Mouse (Mus musculus): ENCODE data around the gene Ldlrad2.
"Not testable (repeated sequence)": the region's sequence is repeated elsewhere in the genome, so short reads cannot be mapped to it uniquely, and the experiment has no call there.

Ldlrad2 gene

DNA sequence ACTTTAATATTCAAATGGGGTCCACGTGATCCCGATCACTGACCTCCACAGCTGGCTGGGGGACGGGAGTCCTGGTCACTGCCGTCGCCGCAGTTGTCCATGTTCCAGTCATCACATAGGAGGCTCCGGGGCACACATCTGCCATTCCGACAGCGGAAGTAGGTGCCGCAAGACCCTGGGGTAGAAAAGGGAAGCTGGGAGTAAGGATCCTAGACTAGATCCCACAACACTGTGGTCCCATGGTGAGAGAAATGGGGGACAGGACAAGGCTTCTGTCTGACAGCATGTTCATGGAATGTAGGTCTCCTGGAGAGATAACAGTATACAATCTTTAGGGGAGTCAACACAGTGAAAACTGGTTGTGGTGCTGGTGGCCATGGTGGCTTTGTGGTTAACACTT, at the start of gene Ldlrad2:
Ldlrad2 (minus strand) TSS at position 101 of the 400 bp plus-strand sequence.
- no peak for DNase-seq

DNA sequence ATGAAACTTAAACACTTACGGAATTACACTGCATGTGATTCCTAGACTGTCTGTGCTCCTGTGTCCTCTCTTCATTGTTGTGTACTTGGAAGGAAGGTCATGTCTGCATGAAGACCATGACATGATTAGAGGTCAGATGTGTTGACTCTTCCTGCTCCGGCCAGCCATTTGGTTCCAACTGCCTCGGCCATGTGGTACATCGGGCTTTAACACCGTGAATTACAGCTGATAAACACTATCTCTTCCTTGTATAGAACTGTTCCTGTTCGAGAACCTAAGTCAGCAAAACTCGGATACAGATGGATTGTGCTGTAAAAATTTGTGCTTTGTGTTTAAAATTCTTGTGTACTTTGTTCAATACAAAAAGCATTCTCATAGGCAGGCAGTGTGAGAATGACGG, 48.5 kb upstream of the Ldlrad2 start:
- DNase-seq = no peak

DNA sequence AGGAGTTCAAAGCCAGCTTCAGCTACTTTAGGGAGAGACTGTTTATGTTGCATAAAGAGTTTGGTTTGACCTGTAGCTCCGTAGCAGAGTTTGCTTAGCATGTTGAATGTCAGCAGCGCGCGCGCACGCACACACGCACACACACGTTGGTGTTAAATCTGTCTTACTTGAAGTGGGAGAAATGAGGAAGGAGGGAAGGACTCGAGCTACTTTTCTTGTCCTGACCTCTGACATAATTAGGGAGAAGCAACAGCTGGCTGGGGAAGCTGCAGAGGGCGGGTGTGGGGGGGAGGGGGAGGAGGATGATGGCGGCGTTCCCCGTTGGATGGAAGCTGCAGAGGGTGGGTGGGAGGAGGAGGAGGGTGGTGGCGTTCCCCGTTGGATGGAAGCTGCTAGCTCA, 35.9 kb upstream of the Ldlrad2 start:
- no peak for DNase-seq

DNA sequence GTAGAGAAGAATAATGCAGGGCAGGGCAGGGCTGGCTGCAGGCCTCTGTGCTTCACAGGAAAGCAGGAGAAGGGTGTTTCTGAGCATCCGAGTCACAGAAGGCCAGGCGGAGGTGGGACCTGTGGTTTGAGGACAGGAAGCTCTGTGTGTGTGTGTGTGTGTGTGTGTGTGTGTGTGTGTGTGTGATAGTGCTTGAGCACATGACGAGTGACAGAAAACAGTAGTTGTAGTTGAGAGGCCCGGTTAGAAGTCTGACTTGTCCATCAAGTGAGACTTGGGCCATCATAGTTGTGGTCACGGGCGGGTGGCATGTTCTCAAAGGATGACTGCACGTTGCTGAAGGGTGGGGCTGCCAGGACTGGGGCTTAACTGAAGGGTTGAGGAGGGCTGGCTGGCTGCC, 35.3 kb upstream of the Ldlrad2 start:
- peak; percentile 52 for DNase-seq

DNA sequence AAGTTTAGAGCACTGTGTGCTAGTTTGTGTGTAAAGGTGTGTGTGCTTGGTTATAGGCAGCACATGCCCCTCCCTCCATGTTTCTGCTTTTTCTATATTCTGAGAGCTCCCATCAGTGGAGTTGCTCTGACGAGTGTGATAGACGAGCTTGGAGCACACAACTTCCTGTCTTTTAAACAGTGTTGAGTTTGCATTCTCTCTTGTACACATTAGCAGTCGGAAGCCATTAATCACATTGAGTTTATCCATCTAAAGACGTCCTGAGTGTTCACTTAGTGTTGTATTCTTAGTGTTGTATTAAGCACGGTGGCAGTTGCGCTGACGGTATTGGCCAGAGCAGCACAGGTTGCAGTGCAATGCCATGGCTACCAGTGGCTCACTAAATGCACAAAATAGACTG, 34.9 kb upstream of the Ldlrad2 start:
- no peak for DNase-seq

DNA sequence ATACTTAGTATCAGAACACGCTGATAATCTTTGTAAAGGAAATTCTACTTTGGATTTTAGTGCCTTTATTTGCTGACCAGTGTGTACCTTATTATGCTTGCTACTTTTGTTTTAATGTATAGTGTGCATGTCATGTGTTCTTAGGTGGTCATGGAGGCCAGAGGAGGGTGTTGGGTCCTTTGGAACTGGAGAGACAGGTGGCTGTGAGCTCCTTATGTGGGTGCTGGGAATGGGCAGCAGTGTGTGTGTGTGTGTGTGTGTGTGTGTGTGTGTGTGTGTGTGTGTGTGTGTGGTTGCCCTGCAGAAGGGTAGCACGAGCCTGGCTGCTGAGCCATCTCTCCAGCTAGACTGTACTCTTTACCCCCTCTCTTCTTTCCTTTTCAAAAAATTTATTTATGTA, 32.7 kb upstream of the Ldlrad2 start:
- DNase-seq = no peak

DNA sequence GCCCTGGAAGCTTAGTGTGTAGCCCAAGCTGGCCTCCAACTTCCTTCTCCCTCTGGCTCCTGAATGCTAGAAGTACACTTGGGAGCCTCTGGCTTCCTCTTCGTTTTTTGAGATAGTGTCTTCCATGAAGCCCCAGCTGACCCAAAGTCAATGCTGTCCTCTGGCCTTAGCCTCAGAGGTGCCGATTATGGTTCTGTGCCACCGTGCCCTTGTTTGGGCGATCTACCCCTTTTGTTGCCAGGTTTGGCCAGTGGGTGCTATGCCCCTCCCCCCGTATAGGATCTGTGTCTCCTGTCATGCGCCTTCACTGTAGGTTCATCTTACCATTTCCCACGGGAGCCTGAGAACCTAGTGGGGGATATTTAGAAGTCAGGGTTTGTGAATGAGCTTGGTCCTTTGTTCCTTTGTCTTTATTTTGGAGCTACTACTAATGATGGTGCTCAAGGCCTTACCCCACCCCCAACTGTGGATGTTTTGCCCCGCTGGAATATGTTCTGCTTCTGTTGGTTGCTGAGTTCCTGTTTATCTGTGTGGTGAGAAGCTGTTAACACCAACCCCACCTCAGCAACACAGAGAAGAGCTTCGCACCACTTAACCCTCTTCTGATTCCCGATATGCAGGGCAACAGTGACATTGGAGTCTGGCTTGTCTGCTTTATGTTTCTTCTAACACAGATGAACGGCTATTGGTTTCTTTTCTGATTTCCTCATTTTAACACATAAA, 29.2 kb upstream of the Ldlrad2 start:
- DNase-seq = no peak

DNA sequence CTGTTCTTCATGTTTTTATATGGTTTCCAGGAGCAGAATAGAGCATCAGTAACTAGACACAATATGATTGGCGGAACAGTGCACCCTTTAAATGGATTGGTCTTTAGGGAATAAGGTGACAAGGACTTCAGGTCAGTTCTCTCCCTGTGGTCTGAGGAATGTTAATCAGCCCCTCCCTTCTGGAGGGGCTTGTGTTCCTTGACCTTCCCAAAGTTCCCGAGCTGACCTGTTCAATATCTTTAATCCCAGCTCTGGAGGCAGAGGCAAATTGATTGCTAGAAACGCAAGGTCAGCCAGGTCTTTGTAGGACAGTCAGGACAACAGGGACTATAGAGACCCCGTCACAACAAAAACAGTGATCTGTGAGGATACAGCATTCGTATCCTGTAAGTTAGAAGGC, 24.2 kb upstream of the Ldlrad2 start:
- DNase-seq = no peak

DNA sequence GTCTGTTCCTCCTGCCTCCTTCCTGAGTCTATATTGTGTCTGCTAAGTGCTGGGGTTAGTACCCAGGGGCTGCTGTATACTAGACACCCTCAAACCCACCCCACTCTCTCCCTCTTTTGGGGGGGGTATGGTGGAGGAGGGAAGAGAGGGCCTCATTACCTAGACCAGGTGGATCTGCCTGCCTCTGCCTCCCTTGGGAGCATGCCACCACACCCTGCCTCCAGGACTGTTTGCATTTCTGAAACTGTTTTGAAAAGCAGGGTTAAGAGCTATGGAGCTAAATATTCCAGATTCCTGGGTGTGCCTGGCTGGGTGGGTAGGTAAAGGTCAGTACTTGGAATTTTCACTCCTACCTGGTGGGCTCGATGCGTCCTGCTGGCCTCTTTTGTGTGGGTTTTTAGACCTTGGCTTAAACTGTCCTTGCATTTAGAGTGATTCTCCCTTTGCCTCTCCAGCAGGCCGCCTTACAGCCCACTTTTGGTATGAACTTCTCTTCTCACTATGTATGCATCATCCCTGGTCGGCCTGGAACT, 22.8 kb upstream of the Ldlrad2 start:
- DNase-seq = no peak

DNA sequence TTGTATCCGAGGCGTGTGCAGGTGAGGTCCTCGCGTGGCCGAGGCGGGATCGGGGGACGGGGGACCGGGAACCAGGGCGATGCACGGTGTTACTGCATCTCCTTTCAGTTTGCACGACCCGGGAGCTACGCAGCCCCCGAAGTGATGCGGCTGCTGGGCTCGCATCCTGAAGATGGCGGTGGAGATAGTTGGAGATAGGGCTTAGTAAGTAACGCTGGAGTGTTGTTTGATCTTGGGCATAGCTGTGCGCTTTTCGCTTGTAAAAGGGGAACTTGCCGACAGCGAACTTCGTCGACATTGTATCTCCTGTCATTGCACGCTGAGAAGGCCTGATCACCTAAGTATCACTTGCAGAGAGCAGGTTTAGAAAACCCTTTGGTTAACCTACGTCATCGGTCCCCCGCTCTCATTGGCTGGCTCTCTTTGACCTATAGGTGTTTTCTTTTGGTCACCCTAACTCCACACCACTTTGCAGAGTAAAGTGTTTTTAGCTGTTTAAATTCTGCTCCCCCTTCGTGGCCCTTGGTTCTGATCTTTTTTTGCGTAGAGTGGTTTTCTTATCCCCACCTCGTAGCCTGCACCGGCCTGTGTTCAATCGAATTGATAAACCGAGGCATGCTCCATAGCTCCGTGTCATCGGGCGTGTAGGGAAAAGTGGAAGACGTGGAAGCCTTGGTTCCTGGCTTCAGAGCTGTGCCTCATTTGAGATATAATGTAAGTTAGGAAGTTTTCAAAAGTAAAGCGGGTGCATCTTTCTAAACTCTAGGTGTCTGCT, 20.3 kb upstream of the Ldlrad2 start:
- peak; percentile 23 for DNase-seq

DNA sequence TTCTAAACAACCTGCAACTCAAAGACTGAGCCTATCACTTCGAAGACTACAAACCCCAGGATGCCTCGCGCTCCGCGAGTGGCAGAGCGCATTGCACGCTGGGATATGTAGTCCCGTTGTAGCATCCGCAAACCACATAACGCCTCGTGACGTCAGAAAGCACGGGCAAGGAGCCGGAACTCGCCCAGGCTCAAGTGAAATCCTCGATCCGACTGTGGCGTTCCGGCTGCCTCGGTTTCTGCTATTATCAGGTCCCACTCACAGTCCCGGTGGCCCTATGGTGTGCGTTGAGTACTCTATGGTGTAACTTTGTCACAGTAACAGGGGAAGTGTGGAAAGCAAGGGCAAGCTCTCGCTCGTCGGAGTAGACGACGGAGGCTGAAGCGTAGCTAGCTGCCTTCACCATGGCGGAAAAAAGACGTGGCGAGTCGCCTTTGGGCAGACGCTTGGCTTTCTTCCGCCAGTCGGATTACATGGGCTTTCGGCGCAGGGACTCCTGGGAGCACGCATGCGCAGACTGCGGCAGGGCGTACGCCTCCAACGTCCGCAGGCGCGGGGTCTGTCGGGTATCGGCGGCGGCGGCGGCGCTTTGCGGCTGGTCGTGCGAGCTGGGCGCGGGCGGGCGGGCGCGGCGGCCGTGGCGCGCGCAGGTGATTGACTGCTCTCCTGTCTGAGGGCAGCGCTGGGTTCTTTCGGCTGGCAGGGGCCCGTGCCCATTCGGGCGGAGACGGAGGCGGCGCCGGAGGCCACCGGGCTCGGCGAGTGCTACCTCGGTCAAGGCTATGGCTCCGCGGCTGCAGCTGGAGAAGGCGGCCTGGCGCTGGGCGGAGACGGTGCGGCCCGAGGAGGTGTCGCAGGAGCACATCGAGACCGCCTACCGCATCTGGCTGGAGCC, 19.5 kb upstream of the Ldlrad2 start, which contains the start of gene Usp48:
Usp48 (plus strand) TSS at position 155 of the 895 bp plus-strand sequence.
- DNase-seq = peak; percentile 100

DNA sequence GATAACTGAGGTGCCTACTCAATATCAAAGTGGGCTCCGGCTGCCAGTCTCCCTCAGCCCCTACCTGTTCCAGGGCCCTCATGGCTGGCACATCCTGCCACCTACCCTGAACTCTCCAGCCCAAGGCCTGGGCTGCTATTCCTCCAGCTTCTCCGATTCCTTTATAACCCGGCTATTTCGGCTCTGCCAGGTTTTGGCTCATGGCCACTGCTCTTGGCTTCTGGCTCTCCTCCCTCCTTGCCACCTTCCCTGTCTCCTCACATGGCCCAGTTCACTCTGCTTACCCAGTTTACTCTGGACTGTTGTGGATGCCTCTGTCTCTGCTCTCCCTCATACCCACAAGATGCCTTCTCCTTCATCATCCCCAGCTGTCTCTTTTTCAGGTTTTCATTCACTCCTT, 16.6 kb upstream of the Ldlrad2 start:
- DNase-seq = no peak

DNA sequence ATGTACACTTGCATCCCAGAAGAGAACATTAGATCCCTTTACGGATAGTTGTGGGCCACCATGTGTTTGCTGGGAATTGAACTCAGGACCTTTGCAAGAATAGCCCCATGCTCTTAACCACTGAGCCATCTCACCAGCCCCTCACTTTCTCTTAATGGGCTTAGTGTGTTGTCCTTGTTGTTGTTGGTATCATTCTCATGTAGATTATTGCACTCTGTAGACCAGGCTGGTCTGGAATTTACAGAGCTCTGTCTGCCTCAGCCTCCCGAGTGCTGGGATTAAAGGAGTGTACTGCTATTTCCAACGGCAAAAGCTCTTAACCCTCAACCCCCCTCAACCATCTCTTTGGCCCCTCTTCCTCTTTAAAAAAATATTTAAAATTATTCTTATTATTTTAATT, 15.2 kb upstream of the Ldlrad2 start:
- DNase-seq = no peak

DNA sequence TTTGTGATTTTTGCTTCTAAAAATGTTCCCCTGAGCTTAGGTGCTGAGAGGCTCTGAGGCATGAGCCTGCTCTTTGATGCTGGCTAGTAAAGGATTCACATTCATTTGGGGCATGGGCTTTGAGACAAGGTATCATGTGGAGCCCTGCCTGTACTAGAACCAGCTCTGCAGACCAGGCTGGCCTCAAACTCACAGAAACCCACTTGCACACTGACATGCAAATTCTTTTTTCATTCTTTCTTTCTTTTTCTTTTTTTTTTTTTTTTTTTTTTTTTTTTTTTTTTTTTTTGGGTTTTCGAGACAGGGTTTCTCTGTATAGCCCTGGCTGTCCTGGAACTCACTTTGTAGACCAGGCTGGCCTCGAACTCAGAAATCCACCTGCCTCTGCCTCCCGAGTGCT, 14.7 kb upstream of the Ldlrad2 start:
- DNase-seq = not testable (repeated sequence)

DNA sequence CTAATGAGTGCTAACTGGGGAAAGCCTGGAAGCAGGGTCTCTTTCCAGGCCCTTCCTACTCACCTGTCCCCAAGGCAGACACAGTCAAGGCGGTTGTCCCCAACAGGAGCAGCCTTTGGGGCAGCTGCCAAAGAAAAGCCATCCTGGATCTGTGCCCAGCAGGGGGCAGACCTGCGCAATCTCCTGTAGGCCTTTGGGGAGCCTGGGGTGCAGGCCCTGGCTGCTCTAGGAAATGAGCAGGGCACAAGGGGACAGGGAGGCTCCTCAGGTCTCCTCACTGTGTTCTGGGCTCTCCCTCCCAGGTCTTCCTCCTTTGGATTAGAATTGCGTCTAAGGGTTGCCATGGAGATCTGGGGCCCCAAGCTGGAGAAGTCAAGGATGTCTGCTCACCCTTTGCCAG, 7.4 kb upstream of the Ldlrad2 start:
- DNase-seq = peak; percentile 83

DNA sequence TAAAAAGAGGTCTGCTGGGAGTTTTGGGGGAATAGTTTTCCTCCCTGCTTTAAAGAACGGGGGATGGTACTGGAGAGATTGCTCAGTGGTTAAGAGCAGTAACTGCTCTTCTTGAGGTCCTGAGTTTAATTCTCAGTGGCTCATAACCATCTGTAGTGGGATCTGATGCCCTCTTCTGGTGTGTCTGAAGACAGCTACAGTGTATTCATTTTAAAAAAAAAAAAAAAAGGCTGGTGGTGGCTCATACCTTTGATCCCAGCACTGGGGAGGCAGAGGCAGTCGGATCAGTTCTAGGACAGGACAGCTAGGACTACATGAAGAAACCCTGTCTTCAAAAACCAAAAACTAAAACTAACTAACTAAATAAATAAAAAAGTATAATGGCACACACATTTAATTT, 5.9 kb upstream of the Ldlrad2 start:
- DNase-seq = no peak

DNA sequence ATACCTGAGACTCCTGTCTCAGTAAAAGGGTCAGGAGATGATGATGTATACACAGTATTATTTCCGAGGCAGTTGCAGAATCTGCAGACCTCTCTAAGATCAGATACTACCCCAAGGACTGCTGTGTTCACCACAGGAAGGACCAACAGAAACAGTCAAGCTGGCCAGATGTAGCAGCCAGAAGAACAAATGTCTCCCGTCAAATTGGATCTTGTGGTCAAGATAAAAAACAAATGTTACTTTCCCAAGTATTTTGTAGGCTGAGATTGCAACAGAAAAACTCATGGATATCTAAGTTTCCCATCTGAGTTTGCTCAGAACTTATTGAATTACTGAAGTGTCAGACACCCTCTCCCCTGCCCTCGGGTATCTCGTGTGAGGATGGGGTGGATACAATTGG, 5.4 kb upstream of the Ldlrad2 start:
- no peak for DNase-seq

DNA sequence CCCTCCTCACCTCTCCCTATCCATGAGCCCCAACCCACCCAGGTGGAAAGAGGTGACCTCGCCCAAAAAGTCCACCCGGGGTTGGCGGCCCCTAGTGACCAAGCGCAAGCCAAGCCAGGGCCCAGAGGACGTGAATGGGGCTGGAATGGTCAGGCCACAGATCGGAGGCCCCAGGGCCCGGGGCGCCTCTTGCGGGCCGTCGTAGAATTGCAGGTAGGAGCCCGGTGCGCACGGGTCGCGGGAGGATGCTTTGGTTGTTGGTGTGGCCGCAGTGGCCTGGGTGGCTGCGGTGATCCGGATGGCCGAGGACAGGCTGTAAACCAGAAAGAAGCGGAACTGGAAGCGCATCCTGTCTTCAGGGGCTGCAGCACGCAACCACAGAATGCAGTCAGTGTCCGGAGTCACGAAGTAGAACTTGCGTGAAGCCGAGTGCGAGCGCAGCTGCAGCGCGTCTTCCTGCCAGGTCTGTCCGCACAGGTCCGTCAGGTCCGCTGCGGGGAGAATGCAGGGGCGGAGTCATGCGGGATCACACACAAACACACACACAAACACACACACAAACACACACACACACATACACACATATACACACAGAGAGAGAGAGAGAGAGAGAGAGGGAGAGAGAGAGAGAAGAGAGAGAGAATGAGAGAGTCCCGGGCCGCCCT, 3.9 kb upstream of the Ldlrad2 start:
- DNase-seq = peak; percentile 68

DNA sequence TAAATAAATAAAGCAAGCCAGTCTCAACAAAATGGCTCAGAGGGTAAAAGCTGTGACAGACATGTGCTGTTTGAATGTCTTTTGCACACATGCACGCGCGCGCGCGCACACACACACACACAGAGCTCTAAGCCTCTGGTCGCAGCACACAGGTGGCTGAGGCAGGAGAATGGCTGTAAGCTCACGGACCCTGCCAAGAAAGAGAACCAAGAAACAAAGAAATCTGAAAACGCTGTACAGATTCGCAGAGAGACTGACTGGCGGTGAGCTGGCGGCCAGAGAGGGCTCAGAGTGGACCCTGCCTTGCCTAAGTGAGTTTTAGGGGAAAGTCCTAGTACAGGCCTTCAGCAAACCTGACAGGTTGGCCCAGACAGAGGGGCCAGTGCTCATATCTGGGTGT, 3.1 kb upstream of the Ldlrad2 start:
- no peak for DNase-seq

DNA sequence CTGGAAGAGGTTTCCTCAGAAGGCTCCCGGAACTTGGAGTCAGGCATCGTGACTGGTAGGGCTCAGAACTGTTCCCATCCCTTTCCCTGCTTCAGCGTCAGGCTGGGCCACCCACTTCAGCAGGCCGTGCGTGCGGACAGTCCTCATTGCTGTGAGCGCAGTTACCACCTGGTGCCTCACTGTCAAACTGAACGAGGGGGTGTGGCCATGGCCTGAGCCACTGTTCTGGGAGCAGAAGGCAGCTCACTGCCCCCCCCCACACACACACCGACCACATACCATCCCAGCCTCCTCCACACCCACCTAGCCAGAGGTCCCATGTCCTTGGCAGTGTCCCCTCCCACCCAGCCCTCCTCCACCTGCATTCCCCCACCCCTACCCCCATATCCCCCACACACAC, 4.5 kb downstream of the Ldlrad2 start:
- no peak for DNase-seq

DNA sequence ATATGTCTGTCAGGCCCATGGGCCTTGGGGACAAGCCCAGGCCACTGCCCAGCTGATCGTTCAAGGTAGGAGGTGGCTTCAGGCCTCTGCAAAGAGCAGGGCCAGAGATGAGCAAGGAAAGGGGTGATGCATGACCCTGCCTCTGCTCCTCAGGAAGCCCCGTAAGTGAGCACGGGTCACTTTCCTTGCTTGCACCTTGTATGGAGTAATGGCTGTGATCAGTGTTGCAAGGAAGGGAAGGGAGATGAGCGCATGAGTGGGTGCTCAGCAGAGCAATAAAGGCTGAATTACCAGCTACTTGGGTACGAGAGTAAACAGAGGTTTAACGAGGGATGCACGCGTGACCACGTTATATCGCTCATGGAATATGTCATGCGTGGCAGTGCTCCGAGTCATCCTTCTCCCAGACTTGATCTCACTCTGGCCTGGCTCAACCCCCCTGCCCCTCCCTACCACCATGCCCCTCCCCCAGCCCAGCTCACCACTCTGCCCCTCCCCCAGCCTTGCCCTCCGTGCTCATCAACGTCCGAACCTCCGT, 17.6 kb downstream of the Ldlrad2 start:
- DNase-seq = no peak

DNA sequence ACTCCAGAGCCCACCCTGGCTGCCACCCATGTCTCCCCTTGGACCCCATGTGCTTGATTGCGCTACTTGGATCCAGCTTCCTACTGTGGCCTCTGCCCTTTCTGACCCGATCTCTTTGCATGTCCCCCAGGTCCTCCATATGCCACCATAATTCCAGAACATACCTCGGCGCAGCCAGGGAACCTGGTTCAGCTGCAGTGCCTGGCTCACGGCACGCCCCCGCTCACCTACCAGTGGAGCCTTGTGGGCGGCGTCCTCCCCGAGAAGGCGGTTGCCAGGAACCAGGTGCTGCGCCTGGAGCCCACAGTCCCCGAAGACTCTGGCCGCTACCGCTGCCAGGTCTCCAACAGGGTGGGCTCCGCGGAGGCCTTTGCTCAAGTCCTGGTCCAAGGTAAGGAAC, 20.9 kb downstream of the Ldlrad2 start:
- no peak for DNase-seq

Data from thymus, postnatal 4 days (tissue).